Mouse (Mus musculus): ENCODE measurements at regions not wholly inside any gene's neighbourhood (a gene's known extent, or its start where the extent isn't known, plus 50 kb on each side); places are given as distances from the start of the nearest gene placed in this dataset.

DNA sequence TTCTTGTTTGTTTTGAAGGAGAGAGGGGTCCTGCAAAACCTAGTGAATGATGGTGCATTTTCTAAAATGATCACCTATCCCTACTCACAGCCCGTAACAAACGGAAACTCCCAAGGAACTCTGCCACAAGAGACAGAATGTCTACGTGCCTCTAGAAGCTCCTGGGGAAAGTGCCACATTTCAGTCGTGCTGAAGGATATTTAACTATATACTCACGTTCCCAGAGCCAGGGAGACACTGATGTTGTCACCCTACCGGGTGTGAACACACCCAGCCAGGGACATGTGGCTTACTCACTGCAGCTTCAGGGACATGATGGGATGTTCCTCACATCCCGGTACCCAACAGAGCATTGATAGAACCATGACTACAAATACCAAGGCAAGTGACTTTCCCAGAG, 456.7 kb downstream of the Irx1 start:
- no peak for DNase-seq (ENCODE audit: low spot score in 2 of 2)

DNA sequence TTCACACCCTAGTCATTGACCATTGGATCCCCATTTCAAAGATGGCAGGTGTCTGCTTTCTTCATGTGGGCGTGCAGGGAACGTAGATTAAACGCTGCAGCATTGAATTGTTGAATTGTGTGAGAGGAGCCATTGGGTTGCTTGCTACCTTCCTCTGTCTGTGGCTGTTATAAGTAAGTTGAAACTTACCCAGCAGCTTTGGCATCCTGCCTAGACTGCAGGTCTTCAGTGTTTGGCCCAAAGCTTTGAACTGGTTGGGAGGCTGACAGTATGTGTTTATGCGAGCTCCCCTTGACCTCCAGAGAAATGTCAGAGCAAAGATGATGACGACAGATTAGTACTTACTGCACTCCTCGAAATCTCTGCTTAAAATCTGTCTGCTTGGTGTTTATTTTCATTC, 473.8 kb downstream of the Irx1 start:
- no peak for DNase-seq (ENCODE audit: low spot score in 2 of 2)

DNA sequence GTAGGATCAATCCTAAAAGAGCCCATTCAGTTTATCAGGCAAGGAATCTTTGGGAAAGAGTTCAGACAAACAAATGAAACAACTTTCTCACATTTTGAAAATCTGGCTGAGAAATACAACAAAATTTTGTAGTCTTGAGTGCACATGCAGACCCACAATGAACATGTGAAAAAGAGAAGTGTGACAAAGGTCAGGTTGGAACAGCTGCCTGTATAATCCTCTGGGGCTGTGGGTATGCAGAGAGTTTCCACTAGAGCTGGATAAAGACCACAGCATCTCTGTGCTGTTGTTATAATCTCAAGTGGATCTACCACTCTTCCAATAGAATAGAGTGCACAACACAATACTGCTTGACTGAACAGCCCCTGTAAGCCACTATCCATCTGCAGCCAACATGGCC, 482.3 kb downstream of the Irx1 start:
- DNase-seq (ENCODE audit: low spot score in 2 of 2): no peak

DNA sequence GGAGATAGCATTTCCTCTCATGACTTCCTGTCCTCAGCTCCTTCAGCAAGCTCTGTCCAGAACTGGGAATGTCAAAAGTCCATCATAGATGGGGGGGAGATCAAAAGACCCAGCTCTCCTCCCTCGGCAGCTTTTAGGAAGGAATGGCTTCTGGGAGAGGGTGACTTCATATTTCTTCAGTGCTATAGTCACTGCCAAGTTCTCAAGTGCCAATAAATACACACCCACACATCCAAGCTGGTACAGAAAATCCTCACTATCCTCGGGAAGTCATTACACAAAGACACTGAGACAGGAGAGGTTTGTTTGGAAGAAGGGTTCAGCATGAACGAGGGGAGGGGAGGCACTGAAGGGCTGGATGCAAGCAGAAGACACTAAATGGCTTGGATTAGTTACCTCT, 502.0 kb downstream of the Irx1 start:
- peak; percentile 5 to 10 for DNase-seq (ENCODE audit: low spot score in 2 of 2)

DNA sequence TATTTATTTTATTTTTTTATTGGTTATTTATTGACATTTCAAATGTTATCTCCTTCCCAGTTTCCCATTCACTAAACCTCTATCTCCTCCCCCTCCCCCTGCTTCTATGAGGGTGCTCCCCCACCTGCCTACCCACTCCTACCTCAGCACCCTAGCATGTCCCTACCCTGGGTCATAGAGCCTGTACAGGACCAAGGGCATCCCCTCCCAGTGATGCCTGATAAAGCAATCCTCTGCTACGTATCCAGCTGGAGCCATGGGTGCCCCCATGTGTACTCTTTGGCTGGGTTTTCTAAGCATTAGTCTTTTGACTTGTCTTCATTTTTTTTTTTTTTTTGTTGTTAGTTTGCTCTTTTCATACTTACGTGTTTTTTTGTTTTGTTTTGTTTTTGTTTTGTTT, 502.9 kb downstream of the Irx1 start:
- DNase-seq (ENCODE audit: low spot score in 2 of 2): no peak

DNA sequence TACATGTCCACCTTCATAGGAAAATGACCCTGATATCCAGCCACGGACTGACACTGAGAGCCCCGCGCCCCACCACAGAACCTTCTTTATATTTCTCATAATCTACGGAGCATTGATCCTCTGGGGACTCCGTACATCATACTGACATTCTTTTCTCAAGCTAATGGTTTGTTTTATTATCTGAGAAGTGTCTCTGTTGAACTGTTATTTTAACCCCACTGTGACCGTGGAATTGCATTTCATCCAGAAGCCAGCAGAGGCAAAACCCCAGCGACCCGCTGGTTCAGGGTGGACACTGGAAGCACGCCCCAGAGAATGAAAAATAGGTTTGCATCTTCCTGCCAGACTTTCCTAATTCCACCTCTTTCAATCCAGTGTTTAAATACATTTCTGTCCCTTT, 503.4 kb downstream of the Irx1 start:
- no peak for DNase-seq (ENCODE audit: low spot score in 2 of 2)

DNA sequence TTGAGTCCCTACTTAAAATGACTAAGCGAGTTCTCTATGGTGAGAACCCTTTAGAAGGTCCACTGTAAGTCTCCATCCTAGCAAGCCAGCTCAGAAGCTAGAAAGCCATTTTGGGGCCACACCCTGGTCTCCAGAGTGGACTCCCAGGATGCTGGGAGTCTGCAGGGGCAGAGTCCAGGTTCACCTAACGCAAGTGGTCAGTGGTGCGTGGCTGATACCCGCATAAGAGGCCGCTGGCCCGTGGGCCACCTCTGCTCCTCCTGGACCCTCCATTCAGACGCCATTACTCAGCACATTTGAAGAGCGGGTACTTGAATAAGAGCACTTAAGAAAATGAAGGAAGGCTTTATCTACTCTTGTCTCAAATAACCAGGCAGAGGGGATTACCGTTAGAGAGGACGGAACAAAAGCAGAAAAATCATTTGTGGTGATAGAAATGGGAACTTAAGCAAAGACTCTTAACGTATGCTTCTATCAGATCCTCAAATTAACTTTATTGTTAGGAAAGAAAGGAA, 504.4 kb downstream of the Irx1 start:
- no peak for DNase-seq (ENCODE audit: low spot score in 2 of 2)

DNA sequence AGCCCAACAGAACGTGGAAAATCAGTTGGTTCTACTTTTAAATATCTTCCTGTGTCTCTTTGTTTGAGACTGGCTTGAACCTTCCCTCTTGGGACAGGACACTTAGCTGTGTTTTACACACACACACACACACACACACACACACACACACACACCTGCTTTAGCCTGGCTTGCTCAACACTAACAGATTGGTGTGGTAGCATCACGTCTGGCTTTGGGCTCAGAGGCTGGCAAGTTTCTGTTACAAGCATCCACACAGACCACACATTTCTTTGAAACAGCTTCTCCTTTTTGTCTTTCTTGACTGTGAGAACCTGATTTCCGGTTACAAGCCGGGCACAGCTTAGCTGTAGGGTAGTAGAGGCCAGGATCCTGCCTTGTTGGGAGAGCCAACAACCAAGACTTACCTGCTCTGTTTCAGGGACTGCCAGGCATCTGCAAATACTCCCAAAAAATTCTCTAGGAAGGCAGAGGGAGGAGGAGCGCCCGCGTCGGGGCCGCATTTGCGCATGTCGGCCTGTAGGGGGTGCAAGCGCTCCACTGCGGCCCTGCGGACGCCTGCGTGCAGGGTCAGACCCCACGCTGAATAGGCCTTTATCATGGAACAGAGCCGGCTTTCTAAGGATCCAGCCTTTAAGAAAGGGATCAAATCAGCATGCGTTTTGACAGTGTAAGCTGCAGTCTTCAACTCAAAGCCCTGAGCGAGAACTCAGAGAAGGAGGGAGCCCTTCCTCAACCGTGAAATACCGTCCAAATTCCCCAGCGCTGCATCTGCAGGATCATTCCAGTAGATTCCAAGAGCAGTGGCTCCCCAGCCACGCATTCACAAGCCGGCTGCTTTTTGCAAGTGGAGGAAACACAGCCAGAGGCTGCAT, 505.2 kb downstream of the Irx1 start:
- DNase-seq (ENCODE audit: low spot score in 2 of 2): peak; percentile 57 to 63

DNA sequence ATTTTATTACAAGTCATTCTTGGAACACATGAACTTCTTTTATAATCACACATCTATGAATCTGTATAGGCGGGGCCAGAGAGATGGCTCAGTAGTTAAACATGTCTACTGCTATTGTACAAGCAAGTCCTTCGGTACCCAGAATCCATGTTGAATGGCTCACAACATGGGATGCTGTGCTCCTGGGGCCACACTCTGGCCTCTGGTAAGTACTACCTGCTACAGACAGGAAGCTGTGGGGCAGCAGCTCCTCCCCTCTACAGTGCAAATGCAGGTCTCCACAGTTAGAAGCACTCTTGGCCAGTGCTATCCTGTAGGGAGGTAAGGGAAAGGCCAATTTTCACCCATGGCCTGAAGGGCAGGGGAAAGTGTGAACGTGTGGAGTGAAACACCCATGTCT, 506.0 kb downstream of the Irx1 start:
- no peak for DNase-seq (ENCODE audit: low spot score in 2 of 2)

DNA sequence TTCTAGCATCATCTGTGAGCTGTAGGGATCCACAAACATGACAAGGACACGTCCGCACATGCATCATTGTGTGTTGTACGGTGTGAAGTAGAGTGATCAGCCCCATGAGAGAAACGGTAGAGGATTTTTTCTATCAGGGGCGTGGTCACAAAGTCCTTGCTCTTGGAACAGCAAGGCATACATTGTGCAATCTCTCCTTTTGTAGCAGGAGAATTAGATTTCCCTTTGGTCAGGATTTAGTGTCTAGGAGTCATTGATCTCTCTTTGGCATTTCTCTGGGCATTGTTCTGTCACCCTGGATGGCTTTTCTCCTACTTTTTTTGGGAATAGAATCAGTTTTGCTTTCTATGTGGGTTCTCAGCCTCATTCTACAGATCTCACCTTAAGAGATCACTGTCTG, 511.3 kb downstream of the Irx1 start:
- no peak for DNase-seq (ENCODE audit: low spot score in 2 of 2)

DNA sequence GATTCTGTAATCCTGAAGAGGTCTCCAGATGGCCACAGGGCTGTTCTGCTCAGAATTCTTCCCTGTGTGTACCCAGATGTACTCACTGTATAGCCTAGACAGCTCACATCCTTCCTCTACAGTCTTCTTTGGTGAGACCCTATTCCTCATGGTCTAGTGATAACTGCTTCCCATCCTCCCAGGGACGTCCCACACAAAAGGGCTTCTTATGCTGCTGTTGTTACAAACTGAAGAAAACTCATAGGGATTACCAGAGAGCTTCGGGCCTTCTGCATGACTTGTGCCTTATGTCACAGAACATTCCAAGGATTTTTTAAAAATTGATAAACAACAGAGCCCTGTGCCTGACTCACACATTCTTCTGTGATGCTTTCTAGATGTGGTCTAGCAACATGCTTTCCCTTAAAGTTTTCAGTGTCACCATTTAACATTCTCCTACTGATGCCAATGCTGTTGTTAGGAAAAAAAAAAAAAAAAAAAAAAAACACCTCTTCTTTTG, 525.9 kb downstream of the Irx1 start:
- no peak for DNase-seq (ENCODE audit: low spot score in 2 of 2)

DNA sequence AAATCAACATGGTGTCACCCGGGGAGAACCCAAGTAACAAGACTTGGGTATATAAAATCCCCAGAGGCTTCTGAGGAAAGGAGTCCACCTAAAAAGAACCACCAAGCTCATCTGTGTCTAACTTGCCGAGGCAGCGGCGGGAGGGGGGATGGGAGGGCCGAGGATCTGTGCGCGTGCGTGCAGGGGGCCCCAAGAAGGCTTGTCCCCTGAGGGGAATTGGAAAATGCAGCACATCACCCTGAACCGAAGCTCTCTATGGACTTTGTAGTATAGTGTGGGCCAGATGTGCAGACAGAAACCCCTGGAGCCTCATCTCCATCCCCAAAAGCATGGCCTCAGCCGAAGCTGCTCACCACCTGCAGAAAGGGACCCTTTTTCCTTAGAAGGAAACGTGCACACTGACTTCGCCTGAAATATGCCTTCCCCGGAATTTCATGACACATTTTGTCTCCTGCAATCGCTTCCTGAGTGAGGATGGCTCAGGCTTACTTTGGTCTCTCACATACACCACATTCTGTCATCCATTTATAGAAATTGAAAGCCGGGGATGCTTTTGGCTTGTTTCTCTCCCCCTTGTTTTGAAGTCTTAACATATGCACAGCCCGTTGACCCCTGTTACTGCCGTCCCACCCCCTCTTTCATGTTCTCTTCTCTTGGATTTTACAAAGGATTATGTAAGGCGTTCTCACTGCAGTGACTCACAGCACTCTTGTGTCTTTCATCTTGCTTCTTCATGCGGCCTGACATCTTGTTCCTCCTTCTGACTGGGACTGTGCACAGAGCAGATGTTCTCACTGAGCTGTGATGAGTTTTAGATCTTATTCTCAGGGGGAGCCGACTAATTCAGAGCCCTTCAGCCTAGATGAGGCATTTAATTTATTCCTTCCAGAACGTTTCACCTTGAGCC, 559.6 kb downstream of the Irx1 start:
- DNase-seq (ENCODE audit: low spot score in 2 of 2): peak; percentile 41 to 52

DNA sequence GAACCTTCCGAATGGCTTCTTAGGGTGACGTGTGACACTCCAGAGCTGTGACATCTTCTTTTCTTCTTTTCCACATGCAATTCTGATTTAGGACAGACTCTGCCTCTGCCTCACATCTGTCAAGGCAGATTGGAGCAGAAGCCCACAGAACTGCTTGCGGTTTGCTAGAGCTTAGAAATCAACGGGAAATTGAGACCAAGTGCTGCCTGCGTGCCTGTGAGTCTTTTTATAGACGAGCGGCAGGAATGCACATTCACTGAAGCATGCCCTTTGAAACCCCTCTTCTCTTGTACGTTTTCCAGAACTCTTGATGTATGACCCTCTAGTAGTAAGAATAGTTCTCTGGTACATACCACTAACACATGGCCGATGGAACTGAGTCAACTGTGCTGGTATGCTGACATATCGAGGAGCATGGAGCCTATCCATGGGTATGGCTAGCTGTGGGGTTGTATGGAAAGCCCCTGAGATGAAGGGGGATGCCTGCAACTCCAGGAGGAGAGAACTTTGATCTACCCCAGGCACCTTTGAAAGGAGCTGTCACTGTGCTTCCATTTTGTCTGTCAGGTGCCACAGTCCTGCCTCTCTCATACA, 552.2 kb upstream of the Adamts16 start:
- no peak for DNase-seq (ENCODE audit: low spot score in 2 of 2)

DNA sequence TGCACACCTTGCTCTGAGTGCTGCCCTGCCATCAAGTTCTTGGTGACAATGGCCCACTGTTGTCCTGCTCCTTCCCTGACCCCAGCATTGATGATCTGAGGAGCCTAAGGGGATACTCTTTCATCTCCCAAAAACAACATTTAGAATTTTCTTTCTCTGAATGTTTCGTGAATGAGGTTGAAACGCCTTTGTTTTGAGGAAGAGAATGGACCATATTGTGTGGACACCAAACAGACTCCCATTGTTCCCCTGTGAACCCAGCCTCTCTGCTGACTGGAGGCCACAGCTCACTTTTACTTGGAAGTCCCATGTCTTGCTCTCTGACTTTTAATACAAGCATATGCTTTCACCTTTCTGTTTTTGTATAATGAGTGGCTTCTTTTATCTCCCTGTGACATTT, 537.0 kb upstream of the Adamts16 start:
- no peak for DNase-seq (ENCODE audit: low spot score in 2 of 2)

DNA sequence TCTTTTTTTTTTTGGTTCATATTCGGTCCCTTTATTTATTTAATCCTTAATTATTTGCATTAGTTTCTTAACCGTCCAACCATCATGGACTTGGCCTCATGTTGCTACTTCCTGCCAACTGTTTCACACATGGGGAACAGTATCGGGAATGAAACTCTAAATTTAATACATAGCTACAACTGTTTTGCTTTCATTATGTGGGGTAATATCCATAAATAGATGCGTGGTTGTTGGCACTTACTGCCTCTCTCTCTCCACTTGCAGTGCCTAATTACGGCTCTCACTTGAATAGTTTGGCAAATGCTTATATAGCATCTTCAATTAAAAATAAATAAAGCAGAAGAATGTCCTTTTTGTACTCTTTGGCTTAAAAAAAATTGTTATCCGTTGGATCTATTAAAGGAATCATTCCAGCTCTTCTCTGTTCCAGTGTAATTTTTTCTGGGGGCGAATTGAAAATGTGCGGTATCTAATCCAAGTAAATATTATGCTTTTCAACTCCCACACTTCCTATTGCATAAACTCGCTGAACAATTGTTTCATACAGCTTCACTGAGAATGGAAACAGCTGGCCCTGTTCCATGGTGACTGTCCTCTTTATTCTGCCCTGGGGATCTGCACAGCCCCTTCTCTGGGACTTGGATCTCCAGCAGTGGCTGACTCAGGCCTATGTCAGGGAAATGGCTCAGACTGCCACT, 534.4 kb upstream of the Adamts16 start:
- peak; percentile 19 to 38 for DNase-seq (ENCODE audit: low spot score in 2 of 2)

DNA sequence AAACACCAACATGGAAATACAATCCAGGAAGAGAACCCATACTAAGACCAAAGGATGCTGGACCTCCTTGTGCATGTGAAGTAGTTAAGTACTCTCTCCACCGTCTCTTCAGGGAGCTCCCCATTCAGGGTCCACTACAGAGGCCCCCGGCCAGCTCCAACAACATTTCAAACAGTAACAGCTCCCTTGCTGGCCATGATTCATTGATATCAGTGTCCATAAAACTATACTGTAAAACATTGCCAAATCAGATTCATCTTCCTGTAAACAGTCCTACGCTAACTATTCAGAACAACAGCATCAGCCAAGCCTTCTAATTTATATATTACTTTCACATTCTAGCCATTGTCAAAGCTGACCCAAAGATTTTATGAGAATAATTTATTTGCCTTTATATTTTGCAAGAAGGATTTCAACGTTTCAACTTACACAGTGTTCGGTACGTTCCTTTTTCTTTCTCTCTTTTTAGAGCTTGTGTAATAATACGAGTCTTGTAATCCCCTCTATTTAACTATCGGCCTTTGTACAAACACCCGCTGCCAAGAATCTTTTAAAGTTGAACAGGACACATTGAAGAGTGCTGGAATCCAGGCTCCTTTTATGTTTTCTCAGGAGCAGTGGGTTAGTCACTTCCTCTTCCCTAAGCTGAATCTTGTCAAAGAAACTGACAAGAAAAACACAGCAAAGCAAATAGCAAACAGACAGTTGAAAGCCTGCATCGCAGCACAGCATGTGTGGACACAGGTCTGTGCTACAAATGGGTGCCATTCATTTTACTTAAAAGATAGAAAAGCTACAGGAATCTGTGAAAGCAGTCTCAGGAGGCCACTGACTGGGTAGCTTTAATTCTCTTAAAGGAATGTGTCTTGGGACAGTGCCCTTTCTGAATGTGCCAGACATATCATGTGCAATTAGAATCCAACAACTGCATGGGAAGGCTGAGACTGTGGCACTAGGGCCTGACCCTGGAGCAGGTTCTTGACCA, 531.4 kb upstream of the Adamts16 start:
- DNase-seq (ENCODE audit: low spot score in 2 of 2): no peak

DNA sequence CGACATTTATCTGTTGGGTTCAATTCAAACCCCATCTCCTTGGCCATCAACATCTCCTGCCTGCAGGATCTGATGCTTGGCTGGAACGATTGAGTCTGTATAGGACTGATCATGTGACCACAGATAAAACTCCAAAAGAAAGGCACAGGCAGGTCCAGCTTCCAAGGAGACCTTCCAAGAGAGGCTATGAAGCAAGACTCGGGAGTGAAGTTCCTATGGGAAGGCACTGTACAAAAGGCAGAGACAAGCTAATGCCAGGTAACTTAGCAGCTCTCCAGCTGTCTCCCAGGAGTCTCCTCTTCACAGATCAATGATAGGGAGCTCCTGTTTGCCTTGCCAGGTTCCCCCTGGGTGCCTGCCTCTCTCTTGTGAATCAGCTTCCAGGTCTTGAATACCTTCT, 528.2 kb upstream of the Adamts16 start:
- DNase-seq (ENCODE audit: low spot score in 2 of 2): no peak

DNA sequence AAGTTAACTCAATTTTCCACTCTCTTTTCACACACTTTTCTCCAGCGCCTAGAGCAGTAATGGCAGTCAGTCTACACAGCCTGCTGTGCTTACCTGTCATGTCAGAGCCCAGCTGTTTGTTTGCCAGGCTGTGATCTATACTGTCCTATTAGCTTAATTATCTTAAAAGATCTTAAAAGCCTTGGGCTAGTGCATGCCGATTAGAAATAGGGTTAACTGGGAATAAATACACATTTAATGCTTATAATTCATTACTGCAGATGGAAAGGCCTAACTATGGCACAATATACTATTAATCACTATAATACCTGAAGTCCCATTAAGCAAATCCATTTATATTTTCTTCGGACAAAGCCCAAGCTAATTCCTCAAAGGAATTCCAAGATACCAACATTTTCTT, 523.6 kb upstream of the Adamts16 start:
- no peak for DNase-seq (ENCODE audit: low spot score in 2 of 2)

DNA sequence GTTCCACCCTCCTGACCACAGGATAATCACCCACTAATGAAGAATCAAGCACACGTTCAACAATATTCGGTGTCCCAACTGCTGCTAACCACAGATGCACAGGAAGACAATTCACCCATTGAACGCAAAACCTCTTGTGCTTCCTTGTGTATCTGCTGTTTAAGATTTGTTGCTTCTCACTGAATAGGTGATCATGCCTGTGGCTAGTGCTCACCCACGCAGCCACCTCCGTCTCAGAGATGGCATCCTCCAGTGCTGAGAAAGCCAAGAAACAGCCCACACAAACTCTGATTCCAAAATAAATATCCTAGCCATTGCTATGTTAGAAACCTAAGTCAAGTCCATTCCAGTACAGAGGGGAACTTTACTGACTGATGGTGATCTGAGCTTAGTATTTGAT, 520.7 kb upstream of the Adamts16 start:
- peak; percentile 8 to 16 for DNase-seq (ENCODE audit: low spot score in 2 of 2)

DNA sequence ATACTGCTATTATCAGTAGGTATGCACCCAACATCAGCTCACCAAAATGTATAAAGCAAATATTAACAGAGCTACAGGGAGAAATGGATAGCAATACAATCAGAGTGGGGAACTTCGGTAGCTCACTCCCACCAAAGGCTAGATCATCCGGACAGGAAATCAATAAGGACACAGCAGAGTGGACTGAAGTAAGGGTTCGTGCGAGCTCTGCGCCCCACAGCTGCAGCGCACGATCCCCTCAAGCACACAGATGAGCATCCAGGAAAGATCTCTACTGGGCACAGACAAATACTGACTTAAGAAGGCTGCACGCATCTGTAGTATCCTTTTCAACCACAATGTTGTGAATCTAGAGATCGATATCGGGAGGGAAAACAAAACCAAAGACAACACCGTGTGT, 517.5 kb upstream of the Adamts16 start:
- no peak for DNase-seq (ENCODE audit: low spot score in 2 of 2)

Measured in right cerebral cortex, adult 2 months (tissue).